Mouse (Mus musculus) liver, embryonic 14.5 days (tissue): ENCODE measurements around the gene 1700011L22Rik.

ENCODE experiments used
- CTCF ChIP-seq: IDR thresholded peaks from 2 replicates; pipeline ENCODE4 v1.5.1; 2016; ENCODE audit warnings: antibody characterized with exemption, low read depth, control low read depth
- EP300 ChIP-seq: IDR thresholded peaks from 2 replicates; pipeline ENCODE4 v1.6.1; 2016; ENCODE audit warnings: antibody characterized with exemption, low read depth

- TF ChIP-seq EP300 = no peak
- TF ChIP-seq CTCF = no peak
These were observed 4.9 kb downstream of the 1700011L22Rik start for GRCm38 (mm10) chr8:79243422-79243821.
